In genomic region chr11:34276363-34277046, GRCm38 (mm10) we compare ENCODE assay signal across 11 mouse cellular contexts. TPM values are rescaled to one million over a fixed set of nuclear protein-coding genes. Genes with fewer than 3 reads are reported as not detected.
A peak's percentile ranks its signal among the peaks of the same experiment; 100 is the strongest.
DNase-seq lines count a peak whose midpoint lies in the region; ATAC-seq and TF ChIP-seq lines count a peak whose summit lies in the region.
"Had no signal": no experiment of that assay in that cellular context is flagged by ENCODE, and none has a peak within 500 bp of the region (broad histone marks: within the 10 kb centered on the region; RNA-seq: fewer than 3 reads in every experiment).

No protein-coding gene starts in this region.

- no peak for TF ChIP-seq CTCF in lung, embryonic 14.5 days (IDR thresholded peaks at IDR 0.05; ENCODE audit: low read depth)

- peak; percentile 44; the same call in 1 of the 2 replicates for ATAC-seq in lung, embryonic 14.5 days (ENCODE audit: insufficient read depth)
- peak; percentile 88 for ATAC-seq in forebrain, embryonic 14.5 days
- ATAC-seq in granulocyte monocyte progenitor cell, adult 5-6 weeks (replicated peaks; ENCODE audit: poor library complexity, severe bottlenecking) = no peak
- no peak for ATAC-seq in CD4-positive, CD25-positive, alpha-beta regulatory T cell, adult 4 months

- H3K36me3 ChIP-seq in lung, embryonic 14.5 days (ENCODE audit: insufficient read depth) = no peaks in the 10 kb centered on the region
- no peaks in the 10 kb centered on the region for H3K36me3 ChIP-seq in forebrain, embryonic 14.5 days (ENCODE audit: control insufficient read depth, insufficient read depth, low read length)
- H3K36me3 ChIP-seq: liver, embryonic 13.5 days had no signal

- no peaks in the 10 kb centered on the region for H3K4me1 ChIP-seq in lung, embryonic 14.5 days (ENCODE audit: insufficient read depth)
- peaks cover 22% of the 10 kb centered on the region for H3K4me1 ChIP-seq in forebrain, embryonic 14.5 days (ENCODE audit: control insufficient read depth, insufficient read depth, low read length)
- H3K4me1 ChIP-seq: liver, embryonic 13.5 days had no signal

- intact Hi-C loops in left cerebral cortex, postnatal 4 days (cut with DNase I) = no loop called here

- H3K9ac ChIP-seq in lung, embryonic 14.5 days = no peak overlapping the region
- H3K9ac ChIP-seq in forebrain, embryonic 14.5 days (ENCODE audit: low read length) = no peak overlapping the region
- H3K9ac ChIP-seq: liver, embryonic 13.5 days had no signal

- H3K4me3 ChIP-seq in lung, embryonic 14.5 days (ENCODE audit: low read depth, low read length) = no peak overlapping the region
- H3K4me3 ChIP-seq in forebrain, embryonic 14.5 days (ENCODE audit: low read depth, low read length) = no peak overlapping the region
- H3K4me3 ChIP-seq: liver, embryonic 13.5 days had no signal

- no peak overlapping the region for H3K27ac ChIP-seq in lung, embryonic 14.5 days (ENCODE audit: low read depth)
- H3K27ac ChIP-seq in forebrain, embryonic 14.5 days (ENCODE audit: low read depth, low read length) = peak overlapping the region; percentile 40
- H3K27ac ChIP-seq: liver, embryonic 13.5 days had no signal

- WGBS in lung, embryonic 14.5 days = 52% methylated on average over 14 of the region's 14 CpGs
- 12% methylated on average over 14 of the region's 14 CpGs for WGBS in forebrain, embryonic 14.5 days

- DNase-seq in lung, embryonic 14.5 days = peak; percentile 59
- no peak for DNase-seq in lung, postnatal 14 days
- DNase-seq in forebrain, embryonic 14.5 days (ENCODE audit: low spot score) = peak; percentile 86
- peak; percentile 28 for DNase-seq in left cerebral cortex, postnatal 4 days
- peak; percentile 35 for DNase-seq in telencephalon, adult 2 months (ENCODE audit: low read depth, low spot score)
- DNase-seq: gastrocnemius, postnatal 36 days; heart, postnatal 36 days; liver, embryonic 13.5 days had no signal

- no peak overlapping the region for H3K4me2 ChIP-seq in lung, embryonic 14.5 days
- peak overlapping the region; percentile 25; the same call in 1 of the 2 replicates for H3K4me2 ChIP-seq in forebrain, embryonic 14.5 days (ENCODE audit: low read length)
- H3K4me2 ChIP-seq: liver, embryonic 13.5 days had no signal

- no peaks in the 10 kb centered on the region for H3K9me3 ChIP-seq in lung, embryonic 14.5 days (ENCODE audit: low read depth, low read length)
- H3K9me3 ChIP-seq in forebrain, embryonic 14.5 days (replicated peaks; ENCODE audit: control insufficient read depth, low read length) = no peaks in the 10 kb centered on the region
- H3K9me3 ChIP-seq: liver, embryonic 13.5 days had no signal

- H3K27me3 ChIP-seq in lung, embryonic 14.5 days (ENCODE audit: insufficient read depth, low read length) = no peaks in the 10 kb centered on the region
- H3K27me3 ChIP-seq in forebrain, embryonic 14.5 days (replicated peaks; ENCODE audit: control insufficient read depth, insufficient read depth, low read length) = no peaks in the 10 kb centered on the region
- H3K27me3 ChIP-seq: liver, embryonic 13.5 days had no signal

RNA-seq across cellular contexts. Expression of gene Fam196b, which starts 38.1 kb away (rescaled TPM):
- polyA plus RNA-seq in lung, embryonic 14.5 days (2014; fragmentation: Nextera tagmentation; extraction: Ambion mirVana) = not detected in 2 replicates
- 1.4 and 1.6 TPM in 2 replicates for polyA plus RNA-seq in forebrain, embryonic 14.5 days (2014; fragmentation: Nextera tagmentation; extraction: Ambion mirVana)
- 1 to 10 TPM; 2.3 to 2.7 TPM for total RNA-seq in left cerebral cortex, postnatal 4 days (2021)
- total RNA-seq in granulocyte monocyte progenitor cell, adult 5-6 weeks (2014; fragmentation: Nextera tagmentation) = not detected in 2 replicates
- total RNA-seq in granulocyte monocyte progenitor cell, adult 5-6 weeks (2017) = not detected in 2 replicates
- polyA plus RNA-seq in CD4-positive, CD25-positive, alpha-beta regulatory T cell, adult 4 months (2017; shearing (Covaris generic)) = 1 to 10 TPM; 5.4 to 8.7 TPM
- total RNA-seq: heart, postnatal 36 days; megakaryocyte-erythroid progenitor cell, adult 5-6 weeks had no signal

Comparison
In these comparisons a context has a peak if more than half of its experiments do, and no peak if none do; other contexts are left out.
1. ATAC-seq: peak in lung, embryonic 14.5 days (single experiment) and forebrain, embryonic 14.5 days (single experiment); none in granulocyte monocyte progenitor cell, adult 5-6 weeks (single experiment) and CD4-positive, CD25-positive, alpha-beta regulatory T cell, adult 4 months (single experiment).